Mouse (Mus musculus) gastrocnemius, postnatal 4 days (tissue): ENCODE data around the gene 1700122O11Rik. TPM values are rescaled to one million over a fixed set of nuclear protein-coding genes. Genes with fewer than 3 reads are reported as not detected.

Source experiments
- DNase-seq, 2 experiments: peaks; one replicate each; pipeline ENCODE4 v3.0.0; 2021 to 2022; ENCODE audit warnings: low spot score in 2 of 2, mixed read lengths in 2 of 2
- total RNA-seq, 2 experiments: library from RNA; stranded (reverse); gene quantifications; 2 replicates each; pipeline ENCODE4 v1.2.3; 2021

The 1700122O11Rik gene
- total RNA-seq, 2 experiments from 2014 or later = not detected

DNA sequence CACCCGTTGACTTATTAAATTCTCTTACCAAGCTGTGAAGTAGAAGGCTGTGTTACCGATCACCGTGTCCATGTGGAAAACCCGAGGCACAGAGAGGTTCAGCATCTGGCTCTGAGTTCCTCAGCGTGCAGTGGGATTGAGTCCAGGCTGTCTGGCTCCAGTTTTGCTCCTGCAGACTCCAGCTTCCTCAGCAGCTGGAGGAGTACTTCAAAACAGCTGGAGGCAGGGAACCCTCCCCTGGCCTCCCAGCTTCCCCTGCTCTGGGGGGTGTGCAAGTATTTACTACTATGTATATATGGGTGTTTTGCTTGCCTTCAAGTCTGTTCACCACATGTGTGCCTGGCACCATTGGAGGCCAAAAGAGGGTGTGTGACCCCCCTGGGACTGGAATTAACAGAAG, 9.8 kb downstream of the 1700122O11Rik start:
- peak in 1 of 2 experiments; percentile 33 for DNase-seq

DNA sequence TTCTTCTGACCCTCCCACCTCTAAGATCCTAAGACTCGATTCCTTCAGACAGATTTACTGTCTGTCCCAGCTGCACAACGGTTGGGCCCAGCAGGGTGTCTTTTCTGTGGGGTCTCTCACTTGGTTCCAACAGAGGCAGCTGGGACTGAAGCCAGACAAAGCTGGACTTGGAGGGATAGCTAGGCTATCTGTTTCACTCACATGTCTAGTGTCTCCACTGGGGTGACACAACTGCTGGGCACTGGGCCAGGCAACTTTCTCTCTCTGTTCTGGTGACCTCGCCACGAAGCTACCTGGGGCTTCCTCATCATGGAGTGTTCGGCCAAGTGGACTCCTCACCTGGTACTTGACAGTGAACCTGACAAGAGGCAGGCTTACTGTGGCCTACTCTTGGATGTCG, 10.4 kb downstream of the 1700122O11Rik start:
- peak; percentile 35 to 60 for DNase-seq

DNA sequence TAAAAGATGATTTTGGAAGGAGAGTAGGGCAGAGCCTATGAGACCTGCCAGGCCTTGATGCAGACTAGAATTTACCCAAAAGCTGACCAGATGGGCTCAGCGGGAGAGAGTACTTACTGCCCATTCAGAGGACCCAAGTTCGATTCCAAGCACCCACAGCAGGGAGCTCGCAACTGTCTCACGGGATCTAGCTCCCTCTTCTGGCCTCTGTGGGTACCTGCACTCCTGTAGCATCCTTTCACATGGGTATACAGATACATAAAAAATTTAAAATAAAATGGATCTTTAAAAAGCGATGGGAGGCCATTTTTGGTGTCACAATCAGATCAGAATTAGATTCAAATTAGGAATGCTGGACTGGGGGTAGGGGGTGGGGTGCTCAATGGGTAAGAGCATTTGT, 11.1 kb downstream of the 1700122O11Rik start:
- no peak for DNase-seq

DNA sequence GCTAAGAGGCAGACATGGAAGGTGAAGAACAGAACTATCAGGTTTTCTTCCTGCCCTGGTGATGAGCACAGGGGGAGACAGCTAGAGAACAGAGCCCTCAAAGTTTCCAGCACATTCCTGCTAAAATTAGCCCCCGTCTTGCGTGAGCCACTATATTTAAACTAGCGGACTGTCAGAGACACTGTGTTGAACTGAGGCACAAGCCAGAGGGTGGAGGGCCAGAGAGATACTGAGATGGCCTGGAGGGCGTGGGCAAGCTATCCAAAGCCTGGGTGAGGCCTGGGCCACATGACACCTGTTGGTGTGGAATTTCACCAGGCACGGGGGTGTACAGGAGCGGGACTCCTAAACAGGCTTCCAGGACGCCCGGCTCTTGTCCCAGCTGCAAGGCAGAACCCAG, 14.0 kb downstream of the 1700122O11Rik start:
- no peak for DNase-seq

DNA sequence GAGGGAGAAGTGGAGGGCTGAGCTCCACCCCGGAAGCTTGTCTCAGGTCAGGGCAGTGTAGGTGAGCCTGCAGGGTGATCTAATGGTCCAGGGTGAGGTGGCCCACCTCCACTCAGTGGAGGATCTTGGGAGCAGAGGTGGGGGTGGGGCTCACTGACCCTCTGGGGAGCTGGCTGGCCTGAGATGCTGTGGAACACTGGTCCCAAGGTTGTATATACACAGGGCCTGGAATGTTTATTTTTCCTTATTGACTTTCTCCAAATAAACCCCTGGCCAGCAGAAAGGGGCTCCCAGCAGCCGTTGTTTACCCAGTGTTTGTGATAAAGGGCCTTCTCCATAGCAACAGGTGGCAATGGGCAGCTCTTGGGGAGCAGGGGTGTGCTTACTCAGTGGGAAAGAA, 18.5 kb downstream of the 1700122O11Rik start:
- DNase-seq = no peak

DNA sequence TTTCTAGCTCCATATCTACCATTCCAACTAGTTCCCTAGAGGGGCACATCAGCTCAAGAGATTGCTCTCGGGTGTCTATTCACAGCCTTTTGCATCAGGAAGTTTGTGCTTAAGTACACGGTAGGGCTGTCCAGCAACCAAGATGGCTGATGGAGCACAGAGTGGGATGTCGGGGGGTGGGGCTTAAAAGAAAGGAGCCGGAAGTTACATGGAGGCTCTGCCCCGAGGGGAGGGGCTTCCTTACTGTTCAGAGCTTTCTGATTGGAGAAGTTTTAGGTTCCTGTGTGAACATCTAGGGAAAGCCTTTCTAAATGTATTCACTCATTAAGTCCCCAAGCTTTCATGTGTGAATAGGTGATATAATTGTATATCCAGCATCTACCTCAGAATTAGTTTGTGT, 21.5 kb downstream of the 1700122O11Rik start:
- DNase-seq = no peak

DNA sequence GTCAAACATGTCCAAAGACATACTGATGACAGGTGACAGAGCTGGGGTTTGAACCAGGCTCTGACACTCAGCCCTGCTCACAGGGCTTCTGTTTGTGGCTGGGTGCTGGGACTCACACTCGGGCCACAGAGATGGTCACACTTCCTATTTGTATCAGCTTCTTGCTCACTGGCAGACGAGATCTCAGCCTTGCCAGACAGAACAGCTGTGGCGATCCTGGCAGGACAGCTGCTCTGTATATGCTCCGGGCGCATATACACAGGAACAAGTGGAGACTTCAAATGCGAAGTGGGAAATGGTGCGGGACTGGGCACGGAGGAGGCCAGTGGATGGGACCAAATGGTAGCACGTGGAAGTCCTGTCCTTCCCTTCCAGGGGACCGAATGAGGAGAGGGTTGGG, 25.5 kb downstream of the 1700122O11Rik start:
- no peak for DNase-seq

DNA sequence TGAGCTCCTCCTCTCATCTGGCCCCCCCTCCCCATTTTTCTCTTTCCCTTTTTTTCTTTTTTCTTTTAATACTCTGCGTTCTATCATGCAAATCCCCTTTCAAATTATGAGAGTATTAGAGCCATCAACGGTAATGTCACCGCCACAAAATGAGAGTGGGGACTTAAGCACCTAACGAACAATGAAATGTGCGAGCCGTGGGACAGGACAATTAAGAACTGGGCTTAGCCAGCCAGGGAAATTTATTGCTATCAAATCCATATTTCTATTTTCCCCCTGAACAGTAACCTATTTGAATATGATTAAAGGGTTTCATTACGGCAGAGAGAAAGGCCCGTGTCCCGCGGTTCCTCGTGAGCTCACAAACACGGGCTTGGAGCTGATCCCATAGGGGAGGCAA, 27.0 kb downstream of the 1700122O11Rik start:
- DNase-seq = no peak

DNA sequence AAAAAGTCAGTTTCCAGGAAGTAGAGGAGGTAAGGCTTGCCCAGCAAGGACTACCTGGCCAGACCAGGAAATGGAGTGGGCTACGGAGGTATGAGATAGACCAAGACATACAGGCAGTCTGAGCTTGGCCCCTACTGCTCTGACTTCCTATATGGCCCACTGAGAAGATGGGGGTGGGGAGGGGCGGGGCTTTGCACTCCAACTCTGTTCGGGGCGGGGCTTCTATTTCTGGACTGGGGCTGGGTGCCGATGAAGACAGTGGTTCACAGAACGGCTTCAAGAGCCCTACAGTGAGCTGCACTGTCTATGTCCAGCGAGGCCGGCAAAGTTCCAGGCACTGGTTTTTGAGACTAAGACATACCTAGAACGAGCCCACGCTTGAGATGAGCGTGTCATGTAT, 27.8 kb downstream of the 1700122O11Rik start:
- DNase-seq = no peak

DNA sequence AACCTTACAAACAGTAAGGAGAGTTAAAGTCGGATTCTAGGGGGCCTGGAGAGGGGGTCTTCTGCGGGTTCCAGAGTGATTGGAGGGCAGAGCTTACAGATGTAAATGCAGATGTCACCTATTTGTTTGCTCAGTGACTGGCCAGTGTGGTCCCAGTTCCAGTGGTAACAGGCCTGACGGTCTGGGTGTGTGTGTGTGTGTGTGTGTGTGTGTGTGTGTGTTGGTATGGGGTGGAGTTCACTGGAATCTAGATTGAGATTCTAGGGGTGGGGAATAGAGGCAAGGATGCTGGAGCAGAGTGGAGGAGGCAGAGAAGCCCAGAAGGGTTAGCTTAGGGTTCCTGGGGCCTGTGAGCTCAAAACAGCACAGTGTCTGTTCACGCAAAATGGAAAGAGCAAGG, 32.3 kb downstream of the 1700122O11Rik start:
- no peak for DNase-seq

DNA sequence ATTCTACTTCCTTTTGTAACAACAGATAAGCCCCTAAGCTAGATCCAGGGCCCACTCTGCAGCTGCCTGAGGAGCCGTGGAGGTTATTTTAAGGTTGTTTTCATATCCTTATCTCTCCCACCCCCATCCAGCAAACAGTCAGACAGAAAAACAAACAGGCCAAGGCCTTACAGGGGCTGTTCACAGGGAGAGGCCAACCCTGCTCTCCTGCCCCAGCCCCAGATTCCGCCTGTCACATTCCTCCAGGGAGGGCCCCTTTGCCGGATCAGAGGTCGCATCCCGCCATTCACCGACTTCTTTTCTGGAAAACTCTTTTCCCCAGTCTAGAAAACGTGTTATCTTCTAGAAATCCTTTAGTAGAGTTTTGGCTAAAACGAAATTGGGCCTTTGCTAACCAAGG, 33.0 kb downstream of the 1700122O11Rik start:
- DNase-seq = no peak

DNA sequence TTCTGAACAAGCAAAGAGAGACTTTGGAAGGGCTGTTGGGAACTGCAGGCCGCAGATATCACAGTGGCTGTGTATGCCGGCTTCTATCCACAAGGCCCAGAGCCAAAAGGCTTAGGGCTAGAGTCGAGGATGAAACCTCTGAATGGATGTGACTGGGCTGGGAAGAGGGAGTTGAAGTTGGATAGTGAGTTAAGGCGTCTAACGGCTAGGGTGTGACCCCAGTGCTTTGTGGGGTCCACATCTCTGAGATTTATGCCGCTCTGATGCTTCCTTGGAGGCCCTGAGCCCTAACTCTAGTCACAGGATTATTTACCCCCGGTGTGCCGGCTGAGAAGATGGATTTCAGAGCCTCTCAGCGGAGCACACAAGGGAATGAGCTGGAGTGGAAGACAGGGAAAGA, 33.5 kb downstream of the 1700122O11Rik start:
- no peak for DNase-seq

DNA sequence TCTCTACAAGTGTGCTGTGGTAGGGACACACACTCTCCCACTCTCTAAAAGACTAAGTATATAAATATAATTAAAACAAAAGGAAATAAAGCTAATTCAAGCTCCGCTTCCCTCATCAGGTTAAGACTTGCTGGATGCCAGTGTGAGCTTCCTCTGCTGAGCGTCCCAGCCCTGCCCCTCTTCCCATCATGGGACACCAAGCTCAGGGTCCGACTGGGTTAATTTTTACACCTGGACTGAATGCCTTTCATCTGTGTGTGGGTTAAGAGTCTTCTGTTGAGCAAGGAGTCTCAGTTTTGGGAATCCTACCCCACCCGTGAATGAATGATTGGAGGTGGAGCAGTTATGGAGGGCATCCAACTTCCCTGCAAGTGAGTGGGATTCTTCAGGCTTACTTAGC, 35.6 kb downstream of the 1700122O11Rik start:
- DNase-seq = no peak

DNA sequence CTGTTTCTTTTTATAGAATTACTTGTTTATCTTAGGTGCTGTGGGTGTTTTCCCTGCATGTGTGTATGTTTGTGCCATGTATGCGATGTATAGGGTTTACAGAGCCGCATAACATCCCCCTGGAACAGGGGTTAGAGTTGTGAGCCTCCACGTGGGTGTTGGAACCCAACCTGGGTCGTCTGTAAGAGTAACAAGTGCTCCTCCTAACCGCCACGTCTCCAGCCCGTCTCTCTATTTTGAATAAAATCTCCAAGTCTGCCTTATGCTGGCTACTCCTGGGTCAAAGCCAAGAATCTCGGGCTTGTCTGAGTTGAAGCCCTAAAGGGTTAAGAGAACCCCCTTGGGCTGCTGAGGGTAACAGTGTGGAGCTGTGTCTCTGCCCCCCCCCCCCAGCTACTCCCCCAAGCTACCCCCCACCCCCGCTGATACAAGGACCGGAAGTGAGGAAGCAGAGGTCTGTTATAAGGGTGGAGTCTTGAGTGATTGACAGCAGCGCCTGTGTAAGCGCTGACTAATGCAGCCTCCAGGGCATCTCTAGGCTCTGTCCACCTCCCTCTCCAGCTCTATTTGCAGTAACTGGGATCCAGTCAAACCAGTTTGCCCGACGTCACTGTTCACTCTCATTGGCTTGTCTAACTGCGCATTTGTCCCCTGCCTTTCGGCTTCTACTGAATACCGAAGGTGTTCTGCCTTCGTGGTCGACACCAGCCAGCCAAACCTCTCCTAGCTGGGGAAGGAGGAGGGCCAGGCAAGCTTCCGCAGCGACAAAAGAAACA, 36.3 kb downstream of the 1700122O11Rik start:
- DNase-seq = peak in 1 of 2 experiments; percentile 55

DNA sequence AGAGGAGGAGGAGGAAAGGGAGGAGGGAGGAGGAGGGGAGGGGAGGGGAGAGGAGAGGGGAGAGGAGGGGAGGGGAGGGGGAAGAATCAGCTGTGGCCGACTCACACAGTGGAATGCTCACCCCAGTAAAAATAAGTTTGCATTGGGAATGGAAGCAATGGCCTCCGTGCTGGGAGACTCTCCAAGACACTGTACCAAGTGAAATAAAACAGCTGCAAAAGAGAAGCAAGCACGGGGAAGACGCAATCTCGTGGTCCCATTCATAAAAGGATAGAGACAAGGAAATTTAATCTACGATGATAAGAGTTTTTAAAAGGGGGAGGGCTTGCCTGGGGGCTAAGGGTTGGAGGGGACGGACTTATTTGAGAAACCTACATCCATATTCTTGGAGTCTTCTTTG, 36.9 kb downstream of the 1700122O11Rik start:
- DNase-seq = no peak

DNA sequence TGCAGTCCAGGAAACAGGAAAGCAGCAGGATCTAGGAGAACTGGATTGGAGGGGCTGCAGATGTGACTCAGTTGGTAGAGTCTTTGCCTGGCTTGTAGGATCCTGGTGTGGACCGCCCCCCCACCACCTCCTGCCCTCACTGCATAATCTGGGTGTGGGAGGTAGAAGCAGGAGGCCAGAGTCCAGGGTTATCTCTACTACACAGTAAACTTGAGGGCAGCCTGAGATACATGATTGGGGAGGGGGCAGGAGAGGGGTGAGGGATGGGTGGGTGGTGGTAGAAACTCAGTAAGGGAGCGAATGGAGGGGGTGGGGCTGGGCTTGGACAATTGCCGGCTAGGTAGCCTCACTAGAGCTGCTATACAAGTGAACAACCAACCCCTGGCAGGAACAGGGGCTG, 38.3 kb downstream of the 1700122O11Rik start:
- DNase-seq = no peak

DNA sequence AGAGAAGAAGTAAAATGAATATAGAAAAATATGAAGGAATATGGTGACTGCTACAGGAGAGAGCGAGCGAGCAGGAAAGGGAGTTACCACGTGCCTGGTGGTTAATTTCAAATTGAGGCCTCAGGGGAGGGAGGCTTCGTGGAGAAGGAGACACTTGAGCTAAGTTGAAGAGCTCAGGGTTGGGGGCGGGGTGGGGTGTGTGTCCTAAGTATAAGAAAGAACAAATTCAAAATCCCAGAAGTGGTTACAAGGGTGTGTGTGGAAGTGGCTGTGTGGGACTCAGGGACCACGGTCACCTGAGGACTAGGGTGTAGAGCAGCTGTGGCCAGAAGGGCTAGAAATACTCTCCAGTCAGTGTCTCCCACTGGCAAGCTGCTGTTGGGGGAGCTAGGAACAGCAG, 38.7 kb downstream of the 1700122O11Rik start:
- DNase-seq = no peak

DNA sequence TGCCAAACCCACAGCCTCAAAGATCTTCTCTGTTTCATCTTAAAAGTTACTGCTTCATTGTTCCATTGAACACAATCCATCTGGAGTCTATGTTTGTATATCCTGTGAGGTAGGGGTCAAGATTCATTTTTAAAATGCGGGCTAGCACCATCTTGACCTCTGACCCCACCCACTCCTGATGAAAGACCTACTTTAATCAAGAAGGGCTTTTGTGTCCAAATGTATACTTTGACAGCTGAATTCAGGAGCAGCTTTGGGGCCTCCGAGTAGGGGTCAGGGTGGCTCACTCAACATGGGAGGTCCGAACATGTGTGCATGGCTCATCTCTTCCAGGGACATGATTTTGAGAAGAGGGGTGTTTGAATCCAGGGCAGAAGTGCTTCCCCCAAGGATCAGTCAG, 40.3 kb downstream of the 1700122O11Rik start:
- no peak for DNase-seq

DNA sequence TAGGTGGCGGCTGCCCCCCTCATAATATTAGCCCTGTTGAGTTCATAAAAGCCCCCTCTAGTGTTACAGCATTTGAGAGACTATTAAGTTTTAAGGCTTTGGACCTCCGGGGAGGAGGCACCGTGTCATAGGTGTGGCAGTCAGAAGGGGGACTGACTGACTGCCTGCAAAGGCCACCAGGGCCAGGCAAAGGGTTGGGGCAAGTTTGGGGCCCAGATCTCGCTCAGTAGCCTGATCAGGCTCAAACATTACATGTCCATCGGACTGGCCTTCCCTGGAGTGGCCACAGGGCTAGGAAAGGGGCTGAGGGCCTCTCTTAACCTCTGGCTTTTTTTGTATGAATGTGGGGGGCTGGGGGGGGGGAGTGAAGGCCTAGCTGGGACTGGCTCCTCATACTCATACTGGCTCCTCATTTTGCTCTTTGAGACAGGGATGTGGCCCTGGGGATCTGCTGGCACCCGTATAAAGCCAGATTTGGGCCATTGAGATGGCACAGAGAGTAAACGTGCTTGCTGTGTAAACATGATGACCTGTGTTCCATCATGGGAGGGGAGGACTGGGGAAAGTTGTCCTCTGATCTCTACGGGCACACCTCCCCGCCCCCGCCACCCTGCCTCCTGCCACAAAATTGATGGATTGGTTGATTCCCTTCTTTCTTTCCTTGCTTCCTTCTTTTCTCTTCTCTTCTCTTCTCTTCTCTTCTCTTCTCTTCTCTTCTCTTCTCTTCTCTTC, 47.5 kb downstream of the 1700122O11Rik start:
- DNase-seq = no peak

DNA sequence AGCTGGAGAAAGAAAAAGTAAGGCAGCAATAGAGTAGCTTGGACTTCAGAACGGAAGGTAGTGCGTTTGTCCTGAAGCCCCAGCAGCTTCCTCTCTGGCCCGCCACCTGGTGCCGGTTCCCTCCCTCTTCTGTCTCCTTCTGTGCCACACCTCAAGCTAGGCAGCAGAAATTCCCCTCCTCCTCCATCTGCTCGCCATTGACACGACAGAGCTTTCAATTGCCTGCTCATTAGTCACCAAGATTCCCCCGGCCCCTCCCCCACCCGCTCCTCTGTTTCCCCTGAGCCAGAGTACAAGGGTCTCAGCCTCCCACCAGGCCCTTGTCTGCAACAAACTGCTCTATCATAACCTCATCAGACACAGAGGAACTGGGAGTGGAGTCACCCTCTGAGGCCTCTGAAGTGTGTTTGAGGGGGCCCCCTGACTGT, 48.1 kb downstream of the 1700122O11Rik start:
- no peak for DNase-seq

DNA sequence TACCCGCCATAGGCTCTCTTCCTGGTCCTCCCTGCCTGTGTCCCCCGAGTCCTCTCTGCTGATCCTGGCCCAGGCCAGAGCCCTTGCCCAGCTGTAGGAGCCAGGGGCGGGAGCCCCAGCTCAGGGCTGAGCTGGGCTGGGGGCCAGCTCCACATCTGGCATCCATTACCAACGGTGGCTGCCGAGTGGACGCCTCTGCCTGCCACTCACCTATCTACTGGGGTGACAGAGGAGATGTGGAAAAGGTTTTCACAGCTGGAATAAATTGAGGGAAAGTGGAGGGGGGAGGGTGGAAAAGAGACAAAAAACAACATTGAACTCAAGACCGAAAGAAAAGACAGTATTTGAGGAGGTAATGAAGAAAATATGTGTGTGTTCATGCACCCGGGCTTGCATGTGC, 49.3 kb downstream of the 1700122O11Rik start:
- peak; percentile 61 to 62 for DNase-seq

DNA sequence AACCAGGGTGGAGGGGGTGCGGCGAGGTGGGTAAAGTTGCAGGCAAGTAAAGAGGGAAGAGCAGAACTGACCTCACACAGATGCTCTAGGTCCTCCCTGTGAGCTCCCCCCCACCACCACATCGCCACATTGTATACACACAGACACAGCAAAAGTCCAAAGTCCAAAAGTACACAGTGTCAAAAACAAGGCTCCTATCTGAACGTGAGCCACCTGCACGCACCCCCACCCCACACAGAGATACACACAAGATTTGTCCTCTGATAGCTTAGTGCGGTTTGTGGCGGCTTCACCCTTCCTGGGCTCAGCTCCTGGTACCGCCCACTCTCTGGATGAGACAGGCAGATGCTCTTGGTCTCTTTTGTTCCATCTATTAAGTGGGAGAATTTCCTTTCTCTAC, 50.0 kb downstream of the 1700122O11Rik start:
- no peak for DNase-seq
